Mouse (Mus musculus) urinary bladder, adult 18-20 months (tissue): ENCODE results near the gene Cmbl.

Source experiments
- DNase-seq, 2 experiments: peaks; one replicate each; pipeline ENCODE4 v3.0.0; 2022; ENCODE audit warnings: low spot score in 2 of 2, mixed read lengths in 2 of 2

The Cmbl gene

GRCm38 (mm10) chr15:31565184-31565583 is at the start of gene Cmbl:
Gene Cmbl (plus strand): TSS chr15:31565389.
- no peak for DNase-seq

- no peak for DNase-seq
Observed at GRCm38 (mm10) chr15:31517186-31517585, 48.0 kb upstream of the Cmbl start.

- DNase-seq = no peak
Observed at GRCm38 (mm10) chr15:31518371-31518770, 46.8 kb upstream of the Cmbl start.

- no peak for DNase-seq
Observed at GRCm38 (mm10) chr15:31519000-31519399, 46.2 kb upstream of the Cmbl start.

GRCm38 (mm10) chr15:31526463-31526862 is 38.7 kb upstream of the Cmbl start:
- no peak for DNase-seq

GRCm38 (mm10) chr15:31528477-31528876 is 36.7 kb upstream of the Cmbl start:
- no peak for DNase-seq

- no peak for DNase-seq
Observed at GRCm38 (mm10) chr15:31529103-31529502, 36.1 kb upstream of the Cmbl start.

GRCm38 (mm10) chr15:31529811-31530658 is 35.2 kb upstream of the Cmbl start:
- DNase-seq = peak in 1 of 2 experiments; percentile 47

GRCm38 (mm10) chr15:31530659-31531445 is 34.3 kb upstream of the Cmbl start, which contains the start of gene March6:
Gene March6 (minus strand): TSS chr15:31531053.
- DNase-seq = peak; percentile 76 to 81

GRCm38 (mm10) chr15:31531446-31532330 is 33.5 kb upstream of the Cmbl start:
- no peak for DNase-seq

- no peak for DNase-seq
Observed at GRCm38 (mm10) chr15:31532331-31533021, 32.7 kb upstream of the Cmbl start.

GRCm38 (mm10) chr15:31533529-31533928 is 31.7 kb upstream of the Cmbl start:
- DNase-seq = no peak

- DNase-seq = no peak
Observed at GRCm38 (mm10) chr15:31534421-31535258, 30.5 kb upstream of the Cmbl start.

GRCm38 (mm10) chr15:31535259-31535855 is 29.8 kb upstream of the Cmbl start:
- DNase-seq = no peak

- no peak for DNase-seq
Observed at GRCm38 (mm10) chr15:31536051-31536737, 29.0 kb upstream of the Cmbl start.

GRCm38 (mm10) chr15:31537706-31538105 is 27.5 kb upstream of the Cmbl start:
- DNase-seq = no peak

GRCm38 (mm10) chr15:31538346-31538745 is 26.8 kb upstream of the Cmbl start:
- no peak for DNase-seq

GRCm38 (mm10) chr15:31539643-31540512 is 25.3 kb upstream of the Cmbl start:
- no peak for DNase-seq
